Mouse (Mus musculus) ES-Bruce4 (cell line): ENCODE results near the gene Tnfrsf8. TPM values are rescaled to one million over a fixed set of nuclear protein-coding genes. Genes with fewer than 3 reads are reported as not detected.

Source experiments
- H3K27ac ChIP-seq: 2 replicates; pipeline ENCODE4 v1.5.1; 2012; ENCODE audit warnings: low read length, inconsistent platforms; ENCODE audit not compliant: insufficient read depth
- H3K27me3 ChIP-seq: 2 replicates; pipeline ENCODE4 v1.6.1; 2012; ENCODE audit warnings: mild to moderate bottlenecking, low read length, inconsistent platforms; ENCODE audit not compliant: control insufficient read depth, poor library complexity, insufficient read depth, severe bottlenecking
- H3K36me3 ChIP-seq: 2 replicates; pipeline ENCODE4 v1.6.1; 2012; ENCODE audit warnings: inconsistent platforms, mild to moderate bottlenecking, low read length, moderate library complexity; ENCODE audit not compliant: control insufficient read depth, poor library complexity, insufficient read depth, severe bottlenecking
- H3K4me1 ChIP-seq: one replicate; pipeline ENCODE4 v1.8.1; 2011; ENCODE audit warnings: low read length; ENCODE audit not compliant: control insufficient read depth, insufficient read depth
- H3K4me3 ChIP-seq: 2 replicates; pipeline ENCODE4 v1.5.1; 2011; ENCODE audit warnings: low read depth, mild to moderate bottlenecking, low read length
- H3K9ac ChIP-seq: 2 replicates; pipeline ENCODE4 v1.6.1; 2012; ENCODE audit warnings: low read depth, mild to moderate bottlenecking, inconsistent platforms; ENCODE audit not compliant: poor library complexity, severe bottlenecking
- H3K9me3 ChIP-seq: replicated peaks from 2 replicates; pipeline ENCODE4 v1.6.1; 2012; ENCODE audit warnings: mild to moderate bottlenecking, low read length, inconsistent platforms; ENCODE audit not compliant: control insufficient read depth, poor library complexity, insufficient read depth, severe bottlenecking
- CTCF ChIP-seq: IDR thresholded peaks from one replicate; pipeline ENCODE4 v1.8.1; 2011; ENCODE audit warnings: low read depth, low read length
- EP300 ChIP-seq: IDR thresholded peaks from 2 replicates; pipeline ENCODE4 v1.6.1; 2011; ENCODE audit warnings: low read depth, low read length; ENCODE audit not compliant: insufficient read depth
- POLR2A ChIP-seq: IDR thresholded peaks from one replicate; pipeline ENCODE4 v1.8.1; 2011; ENCODE audit warnings: low read length; ENCODE audit not compliant: insufficient read depth
- polyA plus RNA-seq: library from polyadenylated mRNA; stranded (reverse); fragments of >200 nt; gene quantifications from 2 replicates; pipeline ENCODE4 v1.2.4, GENCODE M21; 2011; ENCODE audit warnings: low read depth; ENCODE audit not compliant: missing spikeins, insufficient read depth, insufficient read length

Gene Tnfrsf8
- polyA plus RNA-seq, 1 experiment, result 0.46 TPM

- no peaks in the 10 kb centered on the region for H3K27me3 ChIP-seq
- H3K9me3 ChIP-seq, result no peaks in the 10 kb centered on the region
- peaks cover 2% of the 10 kb centered on the region for H3K4me1 ChIP-seq
- no peak overlapping the region for H3K4me3 ChIP-seq
- no peak overlapping the region for H3K27ac ChIP-seq
- TF ChIP-seq POLR2A, result no peak
- TF ChIP-seq EP300, result no peak
- no peak for TF ChIP-seq CTCF
- H3K9ac ChIP-seq, result no peak overlapping the region
- H3K36me3 ChIP-seq, result no peaks in the 10 kb centered on the region
Measured at GRCm38 (mm10) chr4:145229051-145229450, 85.9 kb downstream of the Tnfrsf8 start.

- H3K9ac ChIP-seq, result no peak overlapping the region
- H3K36me3 ChIP-seq, result no peaks in the 10 kb centered on the region
- no peaks in the 10 kb centered on the region for H3K4me1 ChIP-seq
- no peaks in the 10 kb centered on the region for H3K9me3 ChIP-seq
- H3K27ac ChIP-seq, result no peak overlapping the region
- H3K27me3 ChIP-seq, result no peaks in the 10 kb centered on the region
- no peak for TF ChIP-seq CTCF
- no peak for TF ChIP-seq POLR2A
- TF ChIP-seq EP300, result no peak
- H3K4me3 ChIP-seq, result no peak overlapping the region
Measured at GRCm38 (mm10) chr4:145224613-145225012, 90.4 kb downstream of the Tnfrsf8 start.

GRCm38 (mm10) chr4:145222064-145222463 is 92.9 kb downstream of the Tnfrsf8 start:
- TF ChIP-seq POLR2A (no peak), EP300 (no peak)
- Histone ChIP-seq H3K4me1 (no peaks in the 10 kb centered on the region), H3K27me3 (no peaks in the 10 kb centered on the region), H3K9me3 (no peaks in the 10 kb centered on the region), H3K4me3 (no peak overlapping the region), H3K9ac (no peak overlapping the region), H3K36me3 (no peaks in the 10 kb centered on the region), H3K27ac (no peak overlapping the region)

GRCm38 (mm10) chr4:145221379-145221778 is 93.6 kb downstream of the Tnfrsf8 start:
- no peaks in the 10 kb centered on the region for H3K27me3 ChIP-seq
- H3K9ac ChIP-seq, result no peak overlapping the region
- H3K27ac ChIP-seq, result no peak overlapping the region
- TF ChIP-seq EP300 (no peak), POLR2A (no peak), CTCF (no peak)
- no peaks in the 10 kb centered on the region for H3K9me3 ChIP-seq
- H3K36me3 ChIP-seq, result no peaks in the 10 kb centered on the region
- H3K4me3 ChIP-seq, result no peak overlapping the region
- no peaks in the 10 kb centered on the region for H3K4me1 ChIP-seq

GRCm38 (mm10) chr4:145220001-145220400 is 95.0 kb downstream of the Tnfrsf8 start:
- no peak overlapping the region for H3K27ac ChIP-seq
- H3K9ac ChIP-seq, result no peak overlapping the region
- no peak overlapping the region for H3K4me3 ChIP-seq
- no peaks in the 10 kb centered on the region for H3K27me3 ChIP-seq
- no peak for TF ChIP-seq POLR2A
- no peak for TF ChIP-seq EP300
- TF ChIP-seq CTCF, result no peak
- H3K36me3 ChIP-seq, result no peaks in the 10 kb centered on the region
- no peaks in the 10 kb centered on the region for H3K4me1 ChIP-seq
- H3K9me3 ChIP-seq, result no peaks in the 10 kb centered on the region

GRCm38 (mm10) chr4:145219240-145219985 is 95.6 kb downstream of the Tnfrsf8 start:
- H3K36me3 ChIP-seq, result no peaks in the 10 kb centered on the region
- TF ChIP-seq CTCF (peak; percentile 54), EP300 (no peak), POLR2A (no peak)
- H3K27ac ChIP-seq, result no peak overlapping the region
- H3K4me3 ChIP-seq, result no peak overlapping the region
- no peaks in the 10 kb centered on the region for H3K9me3 ChIP-seq
- no peak overlapping the region for H3K9ac ChIP-seq
- no peaks in the 10 kb centered on the region for H3K27me3 ChIP-seq
- no peaks in the 10 kb centered on the region for H3K4me1 ChIP-seq
